Mouse (Mus musculus) erythroblast, embryonic 14.5 days (primary cell): ENCODE results near the gene Becn1.

Source experiments
- GATA1 ChIP-seq: IDR thresholded peaks from 2 replicates; pipeline ENCODE4 v1.6.1; 2012; ENCODE audit warnings: low read length, inconsistent platforms, mixed read lengths
- TAL1 ChIP-seq: IDR thresholded peaks from 3 replicates; pipeline ENCODE4 v1.6.1; 2012; ENCODE audit warnings: low read length, inconsistent platforms, mixed read lengths

- no peak for TF ChIP-seq GATA1
- TF ChIP-seq TAL1: no peak
Observed at GRCm38 (mm10) chr11:101324763-101325162, 22.7 kb upstream of the Becn1 start, which contains the start of gene Aoc2.
